Mouse (Mus musculus): ENCODE data around the gene Ern1. TPM values are rescaled to one million over a fixed set of nuclear protein-coding genes. Genes with fewer than 3 reads are reported as not detected.

The Ern1 gene
- total RNA-seq, 2 experiments from 2014 or later: 67.0 to 81.3 TPM

GRCm38 (mm10) chr11:106355382-106356128 is 132.1 kb downstream of the Ern1 start:
- ATAC-seq (replicated peaks; ENCODE audit: poor library complexity, severe bottlenecking): peak; percentile 67

GRCm38 (mm10) chr11:106354181-106354580 is 133.5 kb downstream of the Ern1 start:
- ATAC-seq (replicated peaks; ENCODE audit: poor library complexity, severe bottlenecking): peak; percentile 20

DNA sequence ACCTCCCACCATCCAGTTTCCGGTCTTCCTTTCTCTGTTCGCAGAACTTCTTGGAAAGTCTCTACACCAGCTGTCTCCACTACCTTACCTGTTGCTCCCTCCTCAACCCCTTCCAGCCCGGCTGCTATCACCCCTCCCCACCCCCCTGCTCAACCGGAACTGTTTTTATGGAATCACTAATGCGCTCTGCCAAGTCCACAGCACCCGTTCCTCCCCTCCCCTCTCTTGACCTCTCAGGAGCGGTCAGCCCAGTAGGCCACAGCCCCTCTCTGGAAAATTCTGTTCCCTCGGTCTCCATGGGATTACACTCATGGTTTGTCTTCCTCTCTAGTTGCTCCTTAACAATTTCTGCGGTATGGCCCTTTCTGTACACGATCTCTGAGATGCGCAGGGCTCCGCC is 134.5 kb downstream of the Ern1 start, which contains the start of gene Scn4a:
Gene Scn4a, minus strand, starts transcription at position 101 of the 400 bp plus-strand sequence.
- no peak for ATAC-seq (replicated peaks; ENCODE audit: poor library complexity, severe bottlenecking)

GRCm38 (mm10) chr11:106351941-106352340 is 135.7 kb downstream of the Ern1 start:
- no peak for ATAC-seq (replicated peaks; ENCODE audit: poor library complexity, severe bottlenecking)

- no peak for ATAC-seq (replicated peaks; ENCODE audit: poor library complexity, severe bottlenecking)
These were observed 136.4 kb downstream of the Ern1 start for GRCm38 (mm10) chr11:106351253-106351652.

DNA sequence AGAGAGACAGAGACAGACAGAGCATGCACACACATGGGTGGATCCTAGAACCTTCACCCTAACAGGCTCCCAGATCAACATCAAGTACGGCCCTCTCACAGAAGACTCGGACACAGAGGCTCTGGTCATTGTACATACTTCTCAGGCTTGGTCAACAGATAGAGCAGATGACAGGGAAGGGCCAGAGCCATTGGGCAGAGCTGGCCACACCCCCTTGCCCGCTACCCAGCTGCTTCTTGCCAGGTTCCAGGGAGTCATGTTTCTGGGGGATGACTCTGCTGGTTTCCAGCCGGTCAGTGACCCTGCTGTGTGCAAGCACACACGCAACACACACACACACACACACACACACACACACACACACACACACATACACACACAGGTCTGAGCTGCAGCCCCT is 136.8 kb downstream of the Ern1 start:
- no peak for ATAC-seq (replicated peaks; ENCODE audit: poor library complexity, severe bottlenecking)

DNA sequence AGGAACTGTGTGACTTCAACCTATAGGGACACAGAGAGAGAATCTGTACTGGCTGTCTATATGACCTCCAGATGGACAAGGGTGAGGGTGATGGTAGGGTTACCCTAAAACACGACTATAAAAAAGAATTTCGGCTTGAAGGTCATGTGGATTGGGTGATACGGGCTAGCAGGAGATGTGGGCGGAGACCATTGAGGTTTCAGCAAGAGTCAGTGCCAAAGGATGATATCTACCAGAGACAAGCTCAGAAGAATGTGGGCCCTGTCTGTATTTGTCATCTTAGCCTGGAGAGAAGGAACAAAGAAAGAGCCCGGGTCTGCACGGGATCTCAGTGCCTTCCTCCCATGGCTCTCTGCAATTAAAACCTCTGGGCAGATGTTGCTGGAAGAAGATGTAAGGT is 137.9 kb downstream of the Ern1 start:
- ATAC-seq (replicated peaks; ENCODE audit: poor library complexity, severe bottlenecking): no peak

DNA sequence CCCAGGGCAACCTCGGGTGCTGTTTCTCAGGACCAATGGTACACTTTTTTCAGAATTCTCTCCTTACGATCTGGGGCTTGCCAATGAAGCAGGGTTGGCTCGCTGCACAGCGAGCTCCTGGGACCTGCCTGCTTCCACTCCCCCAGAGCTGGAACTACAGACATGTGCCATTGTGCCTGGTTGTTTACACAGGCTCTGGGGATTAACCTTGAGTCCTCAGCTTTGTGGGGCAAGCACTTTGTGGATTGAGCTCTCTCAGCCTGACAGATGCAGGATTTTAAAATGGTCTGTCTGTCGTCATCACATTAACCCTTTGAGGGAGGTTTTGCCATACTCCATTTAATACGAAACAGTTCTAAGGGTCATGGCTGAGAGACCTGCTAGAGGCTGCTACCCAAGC is 142.7 kb downstream of the Ern1 start:
- no peak for ATAC-seq (replicated peaks; ENCODE audit: poor library complexity, severe bottlenecking)

Other genes starting within 250 kb of the Ern1 start
- 60.5 and 82.1 TPM in 2 replicates for gene Ftsj3, start 231.8 kb downstream of the Ern1 start, total RNA-seq (2014; fragmentation: Nextera tagmentation)
- 157 and 194 TPM in 2 replicates for gene Ftsj3, start 231.8 kb downstream of the Ern1 start, total RNA-seq (2017)
- 106 and 108 TPM in 2 replicates for gene Psmc5, start 231.7 kb downstream of the Ern1 start, total RNA-seq (2014; fragmentation: Nextera tagmentation)
- gene Psmc5, start 231.7 kb downstream of the Ern1 start, total RNA-seq (2017): 108 and 116 TPM in 2 replicates
- 76.4 and 91.7 TPM in 2 replicates for gene Smarcd2, start 214.9 kb downstream of the Ern1 start, total RNA-seq (2014; fragmentation: Nextera tagmentation)
- gene Smarcd2, start 214.9 kb downstream of the Ern1 start, total RNA-seq (2017): 200 and 221 TPM in 2 replicates
- gene Tcam1, start 211.2 kb downstream of the Ern1 start, total RNA-seq (2014; fragmentation: Nextera tagmentation): 1.0 and 2.1 TPM in 2 replicates
- 1.4 and 1.9 TPM in 2 replicates for gene Tcam1, start 211.2 kb downstream of the Ern1 start, total RNA-seq (2017)
- not detected in 2 replicates for gene Gh, start 186.0 kb downstream of the Ern1 start, total RNA-seq (2014; fragmentation: Nextera tagmentation)
- not detected in 2 replicates for gene Gh, start 186.0 kb downstream of the Ern1 start, total RNA-seq (2017)
- 52.9 and 54.1 TPM in 2 replicates for gene Cd79b, start 173.1 kb downstream of the Ern1 start, total RNA-seq (2014; fragmentation: Nextera tagmentation)
- 23.8 and 31.5 TPM in 2 replicates for gene Cd79b, start 173.1 kb downstream of the Ern1 start, total RNA-seq (2017)
- gene Scn4a, start 134.6 kb downstream of the Ern1 start, total RNA-seq (2014; fragmentation: Nextera tagmentation): not detected in 2 replicates
- gene Scn4a, start 134.6 kb downstream of the Ern1 start, total RNA-seq (2017): not detected in 2 replicates
- not detected in 2 replicates for gene Prr29, start 122.4 kb downstream of the Ern1 start, total RNA-seq (2014; fragmentation: Nextera tagmentation)
- gene Prr29, start 122.4 kb downstream of the Ern1 start, total RNA-seq (2017): not detected in 2 replicates
- 58.3 and 65.0 TPM in 2 replicates for gene Icam2, start 99.8 kb downstream of the Ern1 start, total RNA-seq (2014; fragmentation: Nextera tagmentation)
- 79.6 and 108 TPM in 2 replicates for gene Icam2, start 99.8 kb downstream of the Ern1 start, total RNA-seq (2017)
- 73.6 and 80.2 TPM in 2 replicates for gene Tex2, start 125.6 kb upstream of the Ern1 start, total RNA-seq (2014; fragmentation: Nextera tagmentation)
- gene Tex2, start 125.6 kb upstream of the Ern1 start, total RNA-seq (2017): 77.5 and 84.3 TPM in 2 replicates

Measured in granulocyte monocyte progenitor cell, adult 5-6 weeks (primary cell).